Mouse (Mus musculus) CD8-positive naive resting alpha-beta T cell, adult 2 months (primary cell): ENCODE measurements around the gene Tnrc6c.

Experiments
- DNase-seq, 2 experiments: peaks; one replicate each; pipeline ENCODE4 v3.0.0; 2022; ENCODE audit warnings: low read depth in 2 of 2, low spot score in 2 of 2

The Tnrc6c gene

GRCm38 (mm10) chr11:117728245-117728644, 74.2 kb downstream of the Tnrc6c start:
- DNase-seq: no peak

- DNase-seq: no peak
Measured at GRCm38 (mm10) chr11:117728841-117729240, 74.8 kb downstream of the Tnrc6c start.

GRCm38 (mm10) chr11:117729341-117729740, 75.3 kb downstream of the Tnrc6c start:
- DNase-seq: no peak

GRCm38 (mm10) chr11:117729798-117730489, 75.9 kb downstream of the Tnrc6c start:
- DNase-seq: no peak

- no peak for DNase-seq
Measured at GRCm38 (mm10) chr11:117730490-117730838, 76.4 kb downstream of the Tnrc6c start.

GRCm38 (mm10) chr11:117731470-117731869, 77.4 kb downstream of the Tnrc6c start:
- DNase-seq: no peak

GRCm38 (mm10) chr11:117736037-117736689, 82.1 kb downstream of the Tnrc6c start:
- DNase-seq: no peak

- DNase-seq: no peak
Measured at GRCm38 (mm10) chr11:117738123-117738522, 84.0 kb downstream of the Tnrc6c start.

- no peak for DNase-seq
Measured at GRCm38 (mm10) chr11:117741128-117741527, 87.0 kb downstream of the Tnrc6c start.

- DNase-seq: no peak
Measured at GRCm38 (mm10) chr11:117742243-117742642, 88.2 kb downstream of the Tnrc6c start.

- DNase-seq: no peak
Measured at GRCm38 (mm10) chr11:117742715-117743114, 88.6 kb downstream of the Tnrc6c start.

- no peak for DNase-seq
Measured at GRCm38 (mm10) chr11:117743454-117744030, 89.5 kb downstream of the Tnrc6c start.

GRCm38 (mm10) chr11:117748628-117749027, 94.5 kb downstream of the Tnrc6c start:
- DNase-seq: no peak

- DNase-seq: no peak
Measured at GRCm38 (mm10) chr11:117749414-117749813, 95.3 kb downstream of the Tnrc6c start.

GRCm38 (mm10) chr11:117751544-117751943, 97.5 kb downstream of the Tnrc6c start:
- DNase-seq: no peak

- no peak for DNase-seq
Measured at GRCm38 (mm10) chr11:117755891-117756290, 101.8 kb downstream of the Tnrc6c start.

- no peak for DNase-seq
Measured at GRCm38 (mm10) chr11:117759267-117759666, 105.2 kb downstream of the Tnrc6c start.

GRCm38 (mm10) chr11:117760374-117761119, 106.5 kb downstream of the Tnrc6c start:
- no peak for DNase-seq

- DNase-seq: no peak
Measured at GRCm38 (mm10) chr11:117761801-117762200, 107.7 kb downstream of the Tnrc6c start.

- no peak for DNase-seq
Measured at GRCm38 (mm10) chr11:117762246-117762645, 108.2 kb downstream of the Tnrc6c start.

GRCm38 (mm10) chr11:117764319-117764718, 110.2 kb downstream of the Tnrc6c start:
- DNase-seq: no peak

GRCm38 (mm10) chr11:117765361-117765760, 111.3 kb downstream of the Tnrc6c start:
- DNase-seq: no peak
